Mouse (Mus musculus) liver, embryonic 14.5 days (tissue): ENCODE results near the gene Urad. TPM values are rescaled to one million over a fixed set of nuclear protein-coding genes. Genes with fewer than 3 reads are reported as not detected.

Experiments
- ATAC-seq: fragments of 200-750 bp; cut with Nextera tagmentation; 2 replicates; pipeline ENCODE4 v1.8.0; 2017; ENCODE audit warnings: moderate number of reproducible peaks, mild to moderate bottlenecking, moderate library complexity; ENCODE audit not compliant: insufficient read depth
- DNase-seq, 3 experiments: peaks; one replicate each; pipeline ENCODE4 v3.0.0-alpha.2; 2012 to 2013; ENCODE audit warnings: low read depth in 3 of 3, low spot score in 3 of 3
- H3K27ac ChIP-seq: fragments of 300-500 bp; sonication (generic); 2 replicates; pipeline ENCODE4 v1.5.1; 2014; ENCODE audit warnings: moderate library complexity, mild to moderate bottlenecking, control low read depth, inconsistent platforms
- H3K27me3 ChIP-seq: fragments of 300-500 bp; sonication (generic); 2 replicates; pipeline ENCODE4 v1.6.1; 2014; ENCODE audit warnings: mild to moderate bottlenecking, low read length, moderate library complexity; ENCODE audit not compliant: control insufficient read depth, insufficient read depth
- H3K36me3 ChIP-seq: fragments of 300-500 bp; sonication (generic); replicated peaks from 2 replicates; pipeline ENCODE4 v1.6.1; 2014; ENCODE audit warnings: low read depth; ENCODE audit not compliant: control insufficient read depth, insufficient read depth
- H3K4me1 ChIP-seq, 2 experiments: fragments of 200-500 bp in 1 of 2; fragments of 300-500 bp in 1 of 2; sonication (generic) in 1 of 2; replicated peaks; 2 replicates each; pipeline ENCODE4 v1.6.1; 2012 to 2014; ENCODE audit warnings: antibody characterized with exemption in 1 of 2, inconsistent platforms in 1 of 2, low read length in 1 of 2; ENCODE audit not compliant: control insufficient read depth in 2 of 2, insufficient read depth in 2 of 2
- H3K4me2 ChIP-seq: fragments of 300-500 bp; sonication (generic); 2 replicates; pipeline ENCODE4 v1.6.1; 2014; ENCODE audit warnings: low read depth, mild to moderate bottlenecking, control low read depth, moderate library complexity
- H3K4me3 ChIP-seq, 2 experiments: fragments of 200-500 bp in 1 of 2; fragments of 300-500 bp in 1 of 2; sonication (generic) in 1 of 2; 2 replicates each; pipeline ENCODE4 v1.5.1; 2012 to 2014; ENCODE audit warnings: low read depth in 2 of 2, low read length in 2 of 2, mild to moderate bottlenecking in 2 of 2, control low read depth in 1 of 2, inconsistent platforms in 1 of 2, moderate library complexity in 1 of 2; ENCODE audit not compliant: insufficient read depth in 1 of 2
- H3K9ac ChIP-seq: fragments of 300-500 bp; sonication (generic); replicated peaks from 2 replicates; pipeline ENCODE4 v1.6.1; 2014; ENCODE audit warnings: mild to moderate bottlenecking, control low read depth, moderate library complexity
- H3K9me3 ChIP-seq: fragments of 300-500 bp; sonication (generic); 2 replicates; pipeline ENCODE4 v1.6.1; 2016; ENCODE audit warnings: low read length, mixed read lengths; ENCODE audit not compliant: control insufficient read depth
- CTCF ChIP-seq: IDR thresholded peaks from 2 replicates; pipeline ENCODE4 v1.5.1; 2016; ENCODE audit warnings: antibody characterized with exemption, low read depth, control low read depth
- EP300 ChIP-seq: IDR thresholded peaks from 2 replicates; pipeline ENCODE4 v1.6.1; 2016; ENCODE audit warnings: antibody characterized with exemption, low read depth
- WGBS: fragments of 180-500 bp; shearing (Covaris S2); extraction: QIAGEN DNeasy Blood & Tissue Kit; methylation state at CpG from one replicate; pipeline ENCODE4 v1.1.7; 2014; ENCODE audit not compliant: insufficient replicate concordance; 5-methylcytosine and 5-hydroxymethylcytosine counted together
- polyA plus RNA-seq, 2 experiments: library from polyadenylated mRNA; depleted of rRNA in 1 of 2; stranded (reverse) in 1 of 2; unstranded in 1 of 2; fragments of >200 nt; fragmentation: Nextera tagmentation in 1 of 2; extraction: Ambion mirVana in 1 of 2; gene quantifications; 2 replicates each; pipeline versions ENCODE4 v1.2.1 to v1.2.3; 2012 to 2014

Gene Urad
- 1.0 and 1.1 TPM in 2 replicates for polyA plus RNA-seq (2012; rRNA removed)
- polyA plus RNA-seq (2014; fragmentation: Nextera tagmentation; extraction: Ambion mirVana), result 0.30 and 0.57 TPM in 2 replicates

- H3K4me2 ChIP-seq, result no peak within 1 kb of the TSS
- 53% methylated on average over 8 of the region's 8 CpGs for WGBS
- H3K9me3 ChIP-seq, result no peaks in the 10 kb centered on the region
- ATAC-seq (peak; percentile 44; the same call in 1 of the 2 replicates), DNase-seq (no peak)
- H3K27ac ChIP-seq, result no peak within 1 kb of the TSS
- no peak for TF ChIP-seq CTCF
- TF ChIP-seq EP300, result no peak
- H3K4me3 ChIP-seq, result no peak within 1 kb of the TSS
- H3K4me1 ChIP-seq, result peaks cover 0 to 3% of the 10 kb centered on the region in 2 experiments; a peak in 2 of 4 replicates
- no peak within 1 kb of the TSS for H3K9ac ChIP-seq
- no peaks in the 10 kb centered on the region for H3K36me3 ChIP-seq
- H3K27me3 ChIP-seq, result peaks cover 3% of the 10 kb centered on the region
Observed at GRCm38 (mm10) chr5:147322183-147322582, at the start of gene Urad. Gene Urad (minus strand): TSS chr5:147322440.

- DNase-seq, result no peak
- ATAC-seq, result no peak
- 0 out of 4 replicates have a peak, but pooled peaks cover 0 to 2% of the 10 kb centered on the region in 2 experiments for H3K4me1 ChIP-seq
- no peak overlapping the region for H3K4me3 ChIP-seq
- no peaks in the 10 kb centered on the region for H3K9me3 ChIP-seq
- H3K27me3 ChIP-seq, result no peaks in the 10 kb centered on the region
- no peak overlapping the region for H3K9ac ChIP-seq
- 69% methylated on average over 8 of the region's 8 CpGs for WGBS
- H3K27ac ChIP-seq, result no peak overlapping the region
- no peaks in the 10 kb centered on the region for H3K36me3 ChIP-seq
- TF ChIP-seq CTCF (no peak), EP300 (no peak)
- no peak overlapping the region for H3K4me2 ChIP-seq
Observed at GRCm38 (mm10) chr5:147370276-147370675, 48.0 kb upstream of the Urad start.

GRCm38 (mm10) chr5:147368221-147368620 is 46.0 kb upstream of the Urad start:
- Histone ChIP-seq H3K9ac (no peak overlapping the region), H3K36me3 (no peaks in the 10 kb centered on the region), H3K9me3 (no peaks in the 10 kb centered on the region), H3K4me1 (0 out of 4 replicates have a peak, but pooled peaks cover 0 to 2% of the 10 kb centered on the region in 2 experiments), H3K4me2 (no peak overlapping the region), H3K4me3 (no peak overlapping the region), H3K27me3 (no peaks in the 10 kb centered on the region), H3K27ac (no peak overlapping the region)
- no peak for TF ChIP-seq EP300
- no peak for TF ChIP-seq CTCF
- WGBS, result 75% methylated on average over 6 of the region's 6 CpGs
- DNase-seq, result no peak
- ATAC-seq, result no peak

- Histone ChIP-seq H3K9me3 (no peaks in the 10 kb centered on the region), H3K27me3 (no peaks in the 10 kb centered on the region), H3K9ac (no peak overlapping the region), H3K36me3 (no peaks in the 10 kb centered on the region), H3K4me3 (no peak overlapping the region), H3K4me1 (0 out of 4 replicates have a peak, but pooled peaks cover 0 to 2% of the 10 kb centered on the region in 2 experiments), H3K4me2 (no peak overlapping the region), H3K27ac (no peak overlapping the region)
- 14% methylated on average over 16 of the region's 16 CpGs for WGBS
- DNase-seq (no peak), ATAC-seq (no peak)
- TF ChIP-seq EP300 (no peak), CTCF (no peak)
Observed at GRCm38 (mm10) chr5:147365995-147366765, 43.9 kb upstream of the Urad start.

GRCm38 (mm10) chr5:147363054-147363453 is 40.8 kb upstream of the Urad start:
- 31% methylated on average over 12 of the region's 12 CpGs for WGBS
- H3K4me3 ChIP-seq, result no peak overlapping the region
- H3K4me1 ChIP-seq, result 0 out of 4 replicates have a peak, but pooled peaks cover 0 to 2% of the 10 kb centered on the region in 2 experiments
- no peak overlapping the region for H3K9ac ChIP-seq
- no peaks in the 10 kb centered on the region for H3K9me3 ChIP-seq
- TF ChIP-seq EP300 (no peak), CTCF (no peak)
- H3K27ac ChIP-seq, result no peak overlapping the region
- H3K36me3 ChIP-seq, result no peaks in the 10 kb centered on the region
- DNase-seq, result no peak
- H3K4me2 ChIP-seq, result no peak overlapping the region
- no peak for ATAC-seq
- no peaks in the 10 kb centered on the region for H3K27me3 ChIP-seq
